Mouse (Mus musculus) heart, embryonic 12.5 days (tissue): Measurements from ENCODE around the gene Clcf1. TPM values are rescaled to one million over a fixed set of nuclear protein-coding genes. Genes with fewer than 3 reads are reported as not detected.

ENCODE experiments used
- microRNA-seq: library from miRNA; unstranded; fragments of <30 nt; microRNA quantifications from one replicate; pipeline ENCODE4, GENCODE M21; 2017
- polyA plus RNA-seq: library from polyadenylated mRNA; unstranded; fragments of >200 nt; fragmentation: Nextera tagmentation; extraction: Ambion mirVana; gene quantifications from 2 replicates; pipeline ENCODE4 v1.2.1, GENCODE M21; 2016

The Clcf1 gene
- polyA plus RNA-seq, 1 experiment from 2014 or later = 1.3 TPM

Small RNA genes within 50 kb of the gene (microRNA-seq; reads per million reads assigned to microRNA genes)
- gene Gm26115 (not detected), gene Mir6985 (0.71 reads per million)

Other genes starting within 250 kb of the Clcf1 start
- 0.40 and 0.86 TPM in 2 replicates for gene Aldh3b2, start 241.9 kb upstream of the Clcf1 start, polyA plus RNA-seq
- gene Acy3, start 227.7 kb upstream of the Clcf1 start, polyA plus RNA-seq = 9.3 and 9.5 TPM in 2 replicates
- gene Tbx10, start 221.5 kb upstream of the Clcf1 start, polyA plus RNA-seq = not detected in 2 replicates
- 41.0 and 44.7 TPM in 2 replicates for gene Nudt8, start 213.7 kb upstream of the Clcf1 start, polyA plus RNA-seq
- 4.2 and 4.6 TPM in 2 replicates for gene Gm49405, start 213.6 kb upstream of the Clcf1 start, polyA plus RNA-seq
- 74.6 and 84.9 TPM in 2 replicates for gene Doc2g, start 210.9 kb upstream of the Clcf1 start, polyA plus RNA-seq
- 402 and 417 TPM in 2 replicates for gene Ndufv1, start 201.4 kb upstream of the Clcf1 start, polyA plus RNA-seq
- gene Gstp1, start 176.3 kb upstream of the Clcf1 start, polyA plus RNA-seq = 346 and 369 TPM in 2 replicates
- 3.6 and 7.1 TPM in 2 replicates for gene Gstp2, start 168.2 kb upstream of the Clcf1 start, polyA plus RNA-seq
- 0.69 TPM in 1 of 2 replicates, not detected in the other for gene Gstp3, start 154.7 kb upstream of the Clcf1 start, polyA plus RNA-seq
- gene Cabp2, start 132.7 kb upstream of the Clcf1 start, polyA plus RNA-seq = not detected in 2 replicates
- 54.4 and 57.6 TPM in 2 replicates for gene Cdk2ap2, start 117.1 kb upstream of the Clcf1 start, polyA plus RNA-seq
- gene Pitpnm1, start 114.2 kb upstream of the Clcf1 start, polyA plus RNA-seq = 23.3 and 23.5 TPM in 2 replicates
- 80.4 and 82.6 TPM in 2 replicates for gene Aip, start 88.4 kb upstream of the Clcf1 start, polyA plus RNA-seq
- not detected in 2 replicates for gene Gpr152, start 74.5 kb upstream of the Clcf1 start, polyA plus RNA-seq
- gene Cabp4, start 70.2 kb upstream of the Clcf1 start, polyA plus RNA-seq = 0.13 TPM in 1 of 2 replicates, not detected in the other
- 115 and 122 TPM in 2 replicates for gene Coro1b, start 65.6 kb upstream of the Clcf1 start, polyA plus RNA-seq
- gene Ptprcap, start 60.6 kb upstream of the Clcf1 start, polyA plus RNA-seq = 0.73 and 1.1 TPM in 2 replicates
- 52.9 and 55.7 TPM in 2 replicates for gene Rps6kb2, start 50.9 kb upstream of the Clcf1 start, polyA plus RNA-seq
- gene Carns1, start 38.8 kb upstream of the Clcf1 start, polyA plus RNA-seq = 2.5 and 3.6 TPM in 2 replicates
- 1.5 and 1.6 TPM in 2 replicates for gene Tbc1d10c, start 23.0 kb upstream of the Clcf1 start, polyA plus RNA-seq
- gene Ppp1ca, start 22.2 kb upstream of the Clcf1 start, polyA plus RNA-seq = 627 and 649 TPM in 2 replicates
- 22.6 and 23.1 TPM in 2 replicates for gene Rad9a, start 12.6 kb upstream of the Clcf1 start, polyA plus RNA-seq
- not detected in 2 replicates for gene AC109138.7, start 119 bp downstream of the Clcf1 start, polyA plus RNA-seq
- gene Pold4, start 17.7 kb downstream of the Clcf1 start, polyA plus RNA-seq = 16.6 and 19.4 TPM in 2 replicates
- 4.5 and 4.7 TPM in 2 replicates for gene Ssh3, start 54.9 kb downstream of the Clcf1 start, polyA plus RNA-seq
- 1.6 and 2.0 TPM in 2 replicates for gene Ankrd13d, start 68.9 kb downstream of the Clcf1 start, polyA plus RNA-seq
- 12.6 and 15.6 TPM in 2 replicates for gene Grk2, start 92.0 kb downstream of the Clcf1 start, polyA plus RNA-seq
- 50.9 and 57.7 TPM in 2 replicates for gene Kdm2a, start 184.0 kb downstream of the Clcf1 start, polyA plus RNA-seq
- gene Rhod, start 225.2 kb downstream of the Clcf1 start, polyA plus RNA-seq = 23.8 and 25.6 TPM in 2 replicates